Mouse (Mus musculus) heart, postnatal 25 days (tissue): ENCODE measurements around the gene Sh3bp5. TPM values are rescaled to one million over a fixed set of nuclear protein-coding genes. Genes with fewer than 3 reads are reported as not detected.
"Not testable (repeated sequence)": the region's sequence is repeated elsewhere in the genome, so short reads cannot be mapped to it uniquely, and the experiment has no call there.

Source experiments
- DNase-seq: peaks from one replicate; pipeline ENCODE4 v3.0.0; 2022; ENCODE audit warnings: low spot score
- intact Hi-C: fragments of 180-260 bp; cut with DNase I; formaldehyde crosslinking; loops from one replicate; pipeline ENCODE4 v1.15.1; 2025
- total RNA-seq, 2 experiments: library from RNA; stranded (reverse); gene quantifications; 2 replicates each; pipeline ENCODE4 v1.2.3; 2021

Gene Sh3bp5
- 10 to 100 TPM; 41.0 to 58.1 TPM for total RNA-seq

- intact Hi-C loops: loop anchor here (1.0 to 2.0 kb wide), 3 partner anchors 21 to 50 kb away; no protein-coding TSS in a partner anchor
- DNase-seq: peak; percentile 90
These were observed at the start of gene Sh3bp5 for GRCm38 (mm10) chr14:31435930-31436693. TSS of gene Sh3bp5 (minus strand) at chr14:31436078.

GRCm38 (mm10) chr14:31482417-31482816 lies 46.5 kb upstream of the Sh3bp5 start:
- no peak for DNase-seq
- intact Hi-C loops: no loop called here

GRCm38 (mm10) chr14:31473297-31473696 lies 37.4 kb upstream of the Sh3bp5 start:
- DNase-seq: no peak
- intact Hi-C loops: loop anchor here (2.0 kb wide), 2 partner anchors 86 to 108 kb away; no protein-coding TSS in a partner anchor

DNA sequence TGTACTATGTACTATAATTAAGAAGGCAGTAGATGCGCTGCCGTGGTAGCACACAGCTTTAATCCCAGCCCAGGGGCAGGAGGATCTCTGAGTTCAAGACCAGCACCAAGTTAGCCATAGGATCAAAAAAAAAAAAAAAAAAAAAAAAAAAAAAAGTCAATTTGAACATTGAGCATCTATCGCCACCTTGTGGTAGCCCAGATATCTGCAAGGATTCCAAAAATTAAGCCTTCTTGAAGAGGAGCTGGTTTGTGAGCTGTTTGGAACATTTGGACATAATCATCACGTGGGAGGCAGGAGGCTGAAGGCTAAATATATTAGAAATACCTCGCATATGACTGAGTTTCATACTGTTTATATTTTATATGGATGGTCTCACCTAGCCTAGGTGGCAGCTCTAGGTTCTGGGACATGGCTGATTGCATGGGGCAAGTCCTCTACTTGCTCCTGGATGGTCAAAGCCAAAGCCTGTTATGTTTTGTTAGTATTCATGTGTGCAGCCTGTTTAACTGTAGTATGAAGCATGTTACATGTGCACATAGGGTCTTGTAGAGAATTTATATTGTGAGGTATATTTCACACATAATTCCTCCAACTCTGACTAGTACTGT lies 36.7 kb upstream of the Sh3bp5 start:
- intact Hi-C loops: loop anchor here (2.0 kb wide), 2 partner anchors 86 to 108 kb away; no protein-coding TSS in a partner anchor
- no peak for DNase-seq

GRCm38 (mm10) chr14:31469711-31470110 lies 33.8 kb upstream of the Sh3bp5 start:
- DNase-seq: no peak
- intact Hi-C loops: loop anchor here (2.0 kb wide), 1 partner anchor 197 kb away; no protein-coding TSS in a partner anchor

DNA sequence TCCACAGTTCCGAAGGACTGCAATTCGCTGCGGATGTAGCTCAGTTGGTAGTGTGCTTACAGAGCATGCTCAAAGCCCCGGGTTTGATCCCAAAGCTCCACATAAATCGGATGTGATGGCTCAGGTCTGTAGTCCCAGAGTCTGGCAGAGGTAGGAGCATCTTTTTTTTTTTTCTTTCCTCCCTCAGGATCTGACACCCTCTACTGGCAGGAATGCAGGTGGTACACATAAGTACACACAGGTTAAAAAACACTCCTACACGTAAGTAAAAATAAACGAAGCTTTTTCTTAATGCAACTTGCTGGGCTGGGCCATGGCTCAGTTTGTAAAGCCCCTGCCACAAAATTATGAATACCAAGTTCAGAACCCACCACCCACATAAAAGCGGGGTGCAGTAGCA lies 28.3 kb upstream of the Sh3bp5 start:
- DNase-seq: no peak

DNA sequence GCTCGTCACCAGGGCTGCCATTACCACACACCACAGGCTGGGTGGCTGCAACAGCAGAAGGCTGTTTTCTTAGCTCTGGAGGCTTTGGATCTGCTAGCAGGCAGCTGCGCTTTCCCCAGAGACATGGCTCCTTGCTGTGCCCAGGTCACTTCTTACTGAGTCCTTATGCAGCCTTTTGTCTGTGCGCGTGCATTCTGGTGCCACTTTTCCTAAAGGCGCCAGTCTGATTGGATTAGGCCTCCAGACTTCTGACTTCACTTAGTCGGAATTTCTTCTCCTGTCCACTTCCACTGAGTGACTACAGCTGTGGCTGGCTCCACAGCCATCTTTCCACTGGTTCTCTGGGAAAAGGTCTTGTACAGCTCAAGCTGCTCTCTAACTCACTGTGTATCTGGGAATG lies 27.0 kb upstream of the Sh3bp5 start:
- intact Hi-C loops: loop anchor here (2.0 kb wide), 1 partner anchor 78 kb away; no protein-coding TSS in a partner anchor
- DNase-seq: peak; percentile 46

More for the DNA sequence above, 28.3 kb upstream of the Sh3bp5 start:
- intact Hi-C loops: no loop called here

- DNase-seq: not testable (repeated sequence)
- intact Hi-C loops: loop anchor here (2.0 kb wide), 1 partner anchor 77 kb away; no protein-coding TSS in a partner anchor
These were observed 26.3 kb upstream of the Sh3bp5 start for GRCm38 (mm10) chr14:31462226-31462625.

DNA sequence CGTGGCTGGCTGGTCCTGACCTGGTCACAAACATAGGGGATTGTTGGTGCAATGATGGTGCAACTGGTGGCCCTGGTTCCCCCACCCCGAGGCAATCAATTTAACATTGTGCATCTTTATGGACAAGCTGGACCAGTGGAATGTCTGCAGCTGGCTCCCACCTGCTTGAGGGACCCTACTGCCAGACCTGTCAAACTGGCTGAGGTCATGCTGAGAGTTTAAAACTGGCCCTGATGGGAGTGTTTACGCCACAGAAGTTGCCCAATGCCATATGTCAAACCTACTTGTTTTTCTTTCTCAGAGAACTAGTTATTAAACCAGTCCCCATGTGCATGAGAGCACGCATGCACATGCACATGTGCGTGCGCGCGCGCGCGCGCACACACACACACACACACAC lies 22.1 kb upstream of the Sh3bp5 start:
- no peak for DNase-seq
- intact Hi-C loops: no loop called here

- no peak for DNase-seq
- intact Hi-C loops: no loop called here
These were observed 20.3 kb upstream of the Sh3bp5 start for GRCm38 (mm10) chr14:31456064-31456721.

GRCm38 (mm10) chr14:31454849-31455566 lies 19.1 kb upstream of the Sh3bp5 start:
- intact Hi-C loops: no loop called here

DNA sequence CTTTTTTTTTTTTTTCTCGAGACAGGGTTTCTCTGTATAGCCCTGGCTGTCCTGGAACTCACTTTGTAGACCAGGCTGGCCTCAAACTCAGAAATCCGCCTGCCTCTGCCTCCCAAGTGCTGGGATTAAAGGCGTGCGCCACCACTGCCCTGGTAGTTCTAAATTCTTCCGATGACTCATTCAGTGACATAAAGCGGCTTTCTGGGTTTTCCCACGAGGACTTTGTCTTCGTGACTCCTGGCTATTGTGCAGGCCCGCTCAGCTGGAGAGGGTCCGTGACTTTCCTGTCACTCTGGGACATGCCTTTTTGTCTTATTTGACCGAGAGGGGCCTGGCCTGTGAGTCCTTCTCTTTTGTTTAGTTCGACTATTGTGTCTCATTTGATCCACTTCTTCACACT lies 18.1 kb upstream of the Sh3bp5 start:
- intact Hi-C loops, DNase-seq: not testable (repeated sequence)

More at GRCm38 (mm10) chr14:31454849-31455566, 19.1 kb upstream of the Sh3bp5 start:
- no peak for DNase-seq

GRCm38 (mm10) chr14:31448994-31449393 lies 13.1 kb upstream of the Sh3bp5 start:
- intact Hi-C loops: no loop called here
- DNase-seq: no peak

- DNase-seq: no peak
- intact Hi-C loops: no loop called here
These were observed 7.7 kb upstream of the Sh3bp5 start for GRCm38 (mm10) chr14:31443616-31444015.

DNA sequence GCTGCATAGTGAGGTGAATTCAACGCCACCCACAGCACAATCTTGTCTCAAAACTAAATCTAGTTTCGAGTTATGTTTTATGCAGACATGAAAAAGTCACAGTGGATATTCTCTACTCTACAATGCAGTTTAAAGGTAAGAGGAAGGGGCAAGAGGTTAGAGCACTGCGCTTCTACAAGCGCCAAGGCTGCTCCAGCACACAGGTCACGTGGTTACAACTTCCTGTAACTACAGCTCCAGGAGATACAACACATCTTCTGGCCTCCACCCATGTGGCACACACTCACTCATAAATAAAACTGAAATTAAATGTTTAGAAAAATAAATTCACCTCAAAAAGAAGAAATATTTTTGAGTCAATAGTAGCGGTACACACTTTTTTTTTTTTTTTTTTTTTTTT lies 4.8 kb upstream of the Sh3bp5 start:
- intact Hi-C loops: no loop called here
- DNase-seq: no peak

DNA sequence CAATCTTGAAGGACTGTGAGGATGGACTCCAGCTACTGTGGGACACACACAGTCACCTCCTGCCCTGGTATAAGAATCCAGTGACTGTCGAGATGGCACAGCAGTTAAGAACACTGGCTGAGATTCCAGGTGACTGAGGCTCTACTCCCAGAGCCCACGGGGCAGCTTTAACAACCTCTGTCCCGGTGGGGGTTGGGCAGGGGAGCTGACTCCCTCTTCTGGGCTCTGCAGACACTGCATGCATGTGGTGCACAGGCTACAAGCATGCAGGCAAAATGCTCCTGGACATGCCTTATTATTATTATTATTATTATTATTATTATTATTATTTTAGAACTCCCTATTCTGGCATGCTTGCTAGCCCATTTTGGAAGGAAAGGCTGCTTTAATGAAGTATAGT lies 4.4 kb upstream of the Sh3bp5 start:
- intact Hi-C loops: no loop called here
- DNase-seq: no peak

- DNase-seq: no peak
- intact Hi-C loops: no loop called here
These were observed 3.4 kb upstream of the Sh3bp5 start for GRCm38 (mm10) chr14:31439279-31439678.

GRCm38 (mm10) chr14:31437826-31438529 lies 2.1 kb upstream of the Sh3bp5 start:
- DNase-seq: no peak
- intact Hi-C loops: loop anchor here (2.0 kb wide), 1 partner anchor 29 kb away; no protein-coding TSS in a partner anchor
